ENCODE assay signal across 10 mouse cellular contexts in genomic region chr17:85859926-85860707, GRCm38 (mm10).
"Had no signal": no experiment of that assay in that cellular context is flagged by ENCODE, and none has a peak within 500 bp of the region (broad histone marks: within the 10 kb centered on the region; RNA-seq: fewer than 3 reads in every experiment).

No protein-coding gene starts in this region.

- H3K9me3 ChIP-seq: limb, embryonic 13.5 days; neural tube, embryonic 13.5 days had no signal

- H3K9ac ChIP-seq: limb, embryonic 13.5 days; liver, embryonic 14.5 days; neural tube, embryonic 13.5 days had no signal

- DNase-seq: kidney, postnatal 10 days; kidney, postnatal 4 days; left cerebral cortex, postnatal 4 days; lung, adult 18-20 months; midbrain, embryonic 14.5 days; right cerebral cortex, postnatal 14 days had no signal

- H3K27ac ChIP-seq: layer of hippocampus, adult 2 months; limb, embryonic 13.5 days; liver, embryonic 14.5 days; neural tube, embryonic 13.5 days had no signal

- H3K4me2 ChIP-seq: limb, embryonic 13.5 days; neural tube, embryonic 13.5 days had no signal

- H3K4me3 ChIP-seq: layer of hippocampus, adult 2 months; limb, embryonic 13.5 days; neural tube, embryonic 13.5 days had no signal

- H3K36me3 ChIP-seq: limb, embryonic 13.5 days; neural tube, embryonic 13.5 days had no signal
